Mouse (Mus musculus) midbrain, embryonic 16.5 days (tissue): Measurements from ENCODE around the gene Gm44502. TPM values are rescaled to one million over a fixed set of nuclear protein-coding genes. Genes with fewer than 3 reads are reported as not detected.
A peak's percentile ranks its signal among the peaks of the same experiment; 100 is the strongest.

ENCODE experiments used
- ATAC-seq: fragments of 200-750 bp; cut with Nextera tagmentation; 2 replicates; pipeline ENCODE4 v1.8.0; 2017; ENCODE audit warnings: moderate TSS enrichment
- H3K27ac ChIP-seq: fragments of 300-500 bp; sonication (generic); 2 replicates; pipeline ENCODE4 v1.5.1; 2014; ENCODE audit warnings: mild to moderate bottlenecking, low read length, mixed read lengths
- H3K27me3 ChIP-seq: fragments of 300-500 bp; sonication (generic); 2 replicates; pipeline ENCODE4 v1.6.1; 2014; ENCODE audit warnings: low read depth, low read length, mixed read lengths; ENCODE audit not compliant: control insufficient read depth, insufficient read depth
- H3K36me3 ChIP-seq: fragments of 300-500 bp; sonication (generic); 2 replicates; pipeline ENCODE4 v1.6.1; 2014; ENCODE audit warnings: mild to moderate bottlenecking, low read length, moderate library complexity, mixed read lengths; ENCODE audit not compliant: control insufficient read depth, insufficient read depth
- H3K4me1 ChIP-seq: fragments of 300-500 bp; sonication (generic); 2 replicates; pipeline ENCODE4 v1.6.1; 2014; ENCODE audit warnings: mild to moderate bottlenecking, low read length, mixed read lengths; ENCODE audit not compliant: control insufficient read depth, insufficient read depth
- H3K4me2 ChIP-seq: fragments of 300-500 bp; sonication (generic); 2 replicates; pipeline ENCODE4 v1.6.1; 2014; ENCODE audit warnings: mild to moderate bottlenecking, low read length, mixed read lengths
- H3K4me3 ChIP-seq: fragments of 300-500 bp; sonication (generic); 2 replicates; pipeline ENCODE4 v1.5.1; 2014; ENCODE audit warnings: low read depth, mild to moderate bottlenecking, low read length, moderate library complexity, mixed read lengths
- H3K9ac ChIP-seq: fragments of 300-500 bp; sonication (generic); 2 replicates; pipeline ENCODE4 v1.6.1; 2014; ENCODE audit warnings: low read depth, low read length, mixed read lengths
- H3K9me3 ChIP-seq: fragments of 300-500 bp; sonication (generic); replicated peaks from 2 replicates; pipeline ENCODE4 v1.6.1; 2014; ENCODE audit warnings: mild to moderate bottlenecking, low read length, mixed read lengths; ENCODE audit not compliant: control insufficient read depth, poor library complexity, severe bottlenecking
- WGBS: fragments of 180-500 bp; shearing (Covaris S2); extraction: QIAGEN DNeasy Blood & Tissue Kit; methylation state at CpG from one replicate; pipeline ENCODE4 v1.1.7; 2014; 5-methylcytosine and 5-hydroxymethylcytosine counted together
- polyA plus RNA-seq: library from polyadenylated mRNA; unstranded; fragments of >200 nt; fragmentation: Nextera tagmentation; extraction: Ambion mirVana; gene quantifications from 2 replicates; pipeline ENCODE4 v1.2.1, GENCODE M21; 2015

Gm44502 gene
- polyA plus RNA-seq, 1 experiment from 2014 or later = not detected

DNA sequence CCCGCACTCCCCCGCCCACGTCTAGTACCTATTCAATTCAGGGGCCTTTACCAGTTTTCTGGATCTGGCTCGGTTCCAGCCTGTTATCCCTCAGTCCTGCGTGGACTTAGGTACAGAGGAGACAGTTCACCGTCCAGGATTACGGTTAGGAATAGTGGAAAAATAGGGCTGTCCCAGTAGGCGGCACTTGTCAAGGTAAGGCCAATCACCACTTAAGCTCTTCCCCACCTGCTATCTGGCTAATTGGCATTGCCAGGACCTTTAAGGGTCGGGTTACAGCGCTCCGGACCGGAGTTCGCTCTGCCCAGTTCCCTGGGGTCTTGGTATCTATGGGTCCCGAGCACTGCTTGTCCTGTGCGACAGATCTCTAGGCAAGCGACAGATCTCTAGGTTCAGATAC lies 52.5 kb downstream of the Gm44502 start, which contains the start of gene Tymp:
Gene Tymp (minus strand): TSS at position 83 of the 400 bp plus-strand sequence.
- Histone ChIP-seq H3K36me3 (peaks cover 1% of the 10 kb centered on the region), H3K9me3 (no peaks in the 10 kb centered on the region), H3K4me3 (no peak within 1 kb of the TSS), H3K4me1 (peaks cover 24% of the 10 kb centered on the region), H3K27ac (no peak within 1 kb of the TSS), H3K27me3 (peaks cover 35% of the 10 kb centered on the region), H3K4me2 (no peak within 1 kb of the TSS), H3K9ac (no peak within 1 kb of the TSS)
- 20% methylated on average over 16 of the region's 16 CpGs for WGBS
- no peak for ATAC-seq

DNA sequence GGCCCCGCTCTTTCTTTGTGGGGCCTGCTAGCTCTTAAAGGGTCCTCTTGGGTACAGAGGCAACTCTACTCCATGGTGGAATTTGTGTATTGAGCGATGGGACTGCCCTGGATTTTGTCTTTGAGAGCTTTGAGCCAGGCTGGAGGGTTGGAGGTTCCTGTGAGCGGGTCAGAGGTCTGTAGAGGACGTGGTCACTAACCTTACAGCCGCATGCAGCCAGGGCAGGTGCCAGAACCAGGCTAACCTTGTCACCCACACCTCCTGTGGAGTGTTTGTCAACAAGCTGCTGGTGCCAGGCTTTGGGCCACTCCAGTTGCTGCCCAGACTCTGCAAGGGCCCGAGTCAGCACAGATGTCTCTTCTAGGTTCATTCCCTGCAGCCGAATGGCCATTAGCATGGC lies 53.5 kb downstream of the Gm44502 start:
- WGBS = 80% methylated on average over 7 of the region's 7 CpGs
- peaks cover 7% of the 10 kb centered on the region for H3K36me3 ChIP-seq
- H3K4me2 ChIP-seq = no peak overlapping the region
- H3K9me3 ChIP-seq = no peaks in the 10 kb centered on the region
- no peak overlapping the region for H3K27ac ChIP-seq
- H3K9ac ChIP-seq = no peak overlapping the region
- H3K4me1 ChIP-seq = peaks cover 24% of the 10 kb centered on the region
- H3K4me3 ChIP-seq = no peak overlapping the region
- H3K27me3 ChIP-seq = peaks cover 35% of the 10 kb centered on the region
- no peak for ATAC-seq

DNA sequence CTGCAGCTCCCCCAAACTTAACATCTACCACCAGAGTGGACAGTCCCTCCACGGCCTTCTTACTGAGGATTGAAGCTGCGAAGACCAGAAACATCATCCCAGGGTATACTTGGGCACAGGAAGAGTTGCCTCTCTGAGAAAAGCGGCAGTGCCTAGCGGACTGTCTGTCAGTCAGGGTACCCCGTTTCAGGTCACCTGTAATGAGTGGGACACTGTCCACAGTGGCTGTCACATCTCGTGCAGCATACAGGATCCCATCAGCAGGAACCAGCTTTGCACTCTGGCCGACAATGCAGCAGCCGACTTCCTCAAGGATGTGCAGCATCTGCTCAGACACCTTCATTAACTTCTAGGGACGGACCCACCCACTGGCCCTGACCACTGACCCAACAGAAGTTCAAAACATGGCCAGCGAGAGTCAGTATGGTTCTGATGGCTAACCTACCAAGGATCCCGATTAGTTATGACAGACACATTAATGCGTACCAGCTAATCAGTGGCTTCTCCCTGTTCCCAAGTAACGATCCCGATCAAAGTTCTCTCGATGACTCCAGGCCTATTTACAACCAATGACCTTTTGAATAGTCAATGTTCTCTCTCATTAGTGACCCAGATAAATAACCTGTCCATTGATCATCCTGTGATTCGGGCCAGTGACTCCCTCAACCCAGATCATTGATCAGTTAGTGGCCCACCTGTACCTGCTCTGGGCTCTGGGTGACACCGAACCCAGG lies 54.5 kb downstream of the Gm44502 start:
- H3K36me3 ChIP-seq = peaks cover 12% of the 10 kb centered on the region
- no peak overlapping the region for H3K4me2 ChIP-seq
- H3K9ac ChIP-seq = no peak overlapping the region
- no peaks in the 10 kb centered on the region for H3K9me3 ChIP-seq
- H3K27me3 ChIP-seq = peaks cover 35% of the 10 kb centered on the region
- H3K4me3 ChIP-seq = no peak overlapping the region
- no peak overlapping the region for H3K27ac ChIP-seq
- H3K4me1 ChIP-seq = peaks cover 24% of the 10 kb centered on the region
- WGBS = 92% methylated on average over 17 of the region's 17 CpGs
- ATAC-seq = no peak

DNA sequence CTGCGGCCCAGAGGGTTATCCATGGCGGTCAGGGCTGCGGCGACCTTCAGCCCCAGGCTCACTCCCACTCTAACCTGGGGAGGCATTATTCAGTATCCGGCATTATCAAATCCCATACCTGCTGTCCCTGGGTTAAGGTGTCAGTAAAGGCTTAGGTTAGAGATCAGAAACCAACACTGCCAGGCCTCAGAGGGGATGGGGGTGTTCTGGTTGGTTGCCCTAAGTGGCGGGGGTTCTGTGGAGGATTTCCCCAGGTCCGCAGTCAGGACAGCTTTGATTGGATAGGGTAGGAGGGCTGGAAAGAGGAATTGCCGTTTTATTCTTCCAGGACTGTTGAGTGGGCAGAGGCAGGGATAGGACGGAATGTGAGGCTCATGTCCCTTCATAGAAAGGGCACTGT lies 55.2 kb downstream of the Gm44502 start:
- peak overlapping the region; percentile 82 for H3K4me2 ChIP-seq
- 44% methylated on average over 9 of the region's 9 CpGs for whole genome bisulfite sequencing
- H3K4me1 ChIP-seq = peaks cover 23% of the 10 kb centered on the region
- peaks cover 16% of the 10 kb centered on the region for H3K36me3 ChIP-seq
- ATAC-seq = peak; percentile 12; the same call in 1 of the 2 replicates
- peak overlapping the region; percentile 72 for H3K4me3 ChIP-seq
- peaks cover 32% of the 10 kb centered on the region for H3K27me3 ChIP-seq
- peak overlapping the region; percentile 94 for H3K27ac ChIP-seq
- H3K9me3 ChIP-seq = no peaks in the 10 kb centered on the region
- H3K9ac ChIP-seq = peak overlapping the region; percentile 88

DNA sequence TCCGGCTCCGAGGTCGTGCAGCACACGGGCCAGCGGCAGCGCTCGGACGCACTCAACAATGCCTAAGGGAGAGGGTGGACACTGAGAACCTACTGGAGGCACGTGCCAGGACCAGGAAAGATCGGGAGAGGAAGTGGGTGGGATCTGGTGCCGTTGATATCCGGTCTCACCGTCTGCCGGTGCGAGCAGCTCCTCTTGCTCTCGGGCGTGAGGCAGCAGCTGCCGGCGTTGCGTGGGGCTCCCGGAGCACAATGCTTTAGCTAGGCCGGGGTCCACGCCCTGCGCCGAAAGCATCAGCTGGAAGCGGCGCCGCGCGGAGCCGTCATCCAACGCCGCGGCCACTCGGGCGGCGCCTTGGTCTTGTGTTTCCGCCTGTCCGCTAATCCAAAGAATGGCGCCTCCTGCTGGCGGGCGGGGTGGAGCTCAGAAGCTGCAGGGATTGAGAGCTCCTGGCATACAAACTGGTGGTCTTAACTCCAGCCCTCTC lies 55.7 kb downstream of the Gm44502 start, which contains the start of gene Sco2:
Gene Sco2 (minus strand): TSS at position 85 of the 487 bp plus-strand sequence.
- peak; percentile 88 for ATAC-seq
- peak within 1 kb of the TSS; percentile 88 for H3K9ac ChIP-seq

DNA sequence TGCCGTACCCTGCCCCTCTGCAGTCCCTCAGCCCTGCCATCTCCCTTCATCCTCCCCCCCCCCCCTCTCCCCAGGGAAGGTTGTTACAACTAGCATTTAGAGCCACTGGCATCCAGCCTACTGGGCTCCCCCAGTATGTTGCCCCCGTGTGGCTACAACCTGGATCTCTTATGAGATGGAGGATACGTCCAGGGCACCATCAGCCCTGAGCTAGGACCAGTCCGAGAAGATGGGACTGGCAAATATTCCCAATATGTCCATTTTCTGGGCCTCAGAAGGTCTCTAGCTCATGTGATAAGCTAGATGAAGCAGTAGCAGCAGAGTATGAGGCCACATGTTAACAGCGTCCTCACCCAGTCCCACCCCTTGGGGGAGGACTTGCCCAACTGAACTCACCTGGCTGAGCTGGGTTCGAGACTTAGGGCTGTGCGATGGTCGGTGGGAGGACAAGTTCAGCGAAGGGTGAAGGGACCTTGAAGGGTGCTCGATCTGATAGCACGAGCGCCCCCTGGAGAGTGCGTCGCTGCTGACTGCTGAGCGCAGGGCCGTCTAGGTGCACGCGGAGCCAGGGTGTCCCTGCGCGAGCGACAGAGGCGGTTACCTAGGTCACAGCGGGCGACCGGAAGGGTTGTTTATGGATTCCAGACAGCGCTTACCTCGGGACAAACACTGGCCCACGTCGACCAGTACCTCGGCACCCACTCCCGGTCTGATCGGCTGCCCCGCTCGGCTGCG lies 56.3 kb downstream of the Gm44502 start:
- Histone ChIP-seq H3K27me3 (peaks cover 24% of the 10 kb centered on the region), H3K4me1 (peaks cover 13% of the 10 kb centered on the region), H3K4me3 (peak overlapping the region; percentile 72), H3K4me2 (peak overlapping the region; percentile 82), H3K9me3 (no peaks in the 10 kb centered on the region), H3K27ac (peak overlapping the region; percentile 94), H3K36me3 (peaks cover 22% of the 10 kb centered on the region), H3K9ac (peak overlapping the region; percentile 88)
- peak; percentile 84 for ATAC-seq
- WGBS = 2% methylated on average over 35 of the region's 35 CpGs

More for the DNA sequence above, 55.7 kb downstream of the Gm44502 start, which contains the start of gene Sco2:
- Histone ChIP-seq H3K27me3 (peaks cover 28% of the 10 kb centered on the region), H3K9me3 (no peaks in the 10 kb centered on the region), H3K4me3 (peak within 1 kb of the TSS; percentile 72), H3K4me2 (peak within 1 kb of the TSS; percentile 82), H3K27ac (peak within 1 kb of the TSS; percentile 94), H3K4me1 (peaks cover 18% of the 10 kb centered on the region), H3K36me3 (peaks cover 18% of the 10 kb centered on the region)
- WGBS = under 1% methylated on average over 42 of the region's 42 CpGs

DNA sequence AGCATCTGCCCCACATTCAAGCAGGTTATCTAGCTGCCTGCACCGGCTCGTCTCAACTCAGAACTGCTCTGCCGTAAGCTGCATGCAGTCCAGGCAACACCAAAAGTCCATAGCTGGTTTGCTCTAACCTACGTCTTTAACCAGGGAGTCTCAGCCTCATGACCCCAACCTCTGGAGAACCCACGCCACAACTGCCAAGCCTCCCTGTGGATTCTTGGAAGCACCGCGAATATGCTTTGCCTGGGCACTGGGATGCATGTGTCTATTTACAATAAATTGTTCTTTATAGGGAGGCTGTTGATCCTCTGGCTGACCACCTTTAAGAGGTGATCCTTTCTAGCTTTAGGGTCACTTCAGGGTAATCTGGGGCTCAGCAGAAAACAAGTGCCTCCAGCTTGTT lies 57.0 kb downstream of the Gm44502 start:
- peaks cover 12% of the 10 kb centered on the region for H3K4me1 ChIP-seq
- H3K36me3 ChIP-seq = peaks cover 26% of the 10 kb centered on the region
- H3K27me3 ChIP-seq = peaks cover 17% of the 10 kb centered on the region
- 86% methylated on average over 7 of the region's 7 CpGs for WGBS
- peak overlapping the region; percentile 82 for H3K4me2 ChIP-seq
- ATAC-seq = no peak
- H3K9me3 ChIP-seq = no peaks in the 10 kb centered on the region
- H3K27ac ChIP-seq = no peak overlapping the region
- peak overlapping the region; percentile 72 for H3K4me3 ChIP-seq
- peak overlapping the region; percentile 88; the same call in 1 of the 2 replicates for H3K9ac ChIP-seq

DNA sequence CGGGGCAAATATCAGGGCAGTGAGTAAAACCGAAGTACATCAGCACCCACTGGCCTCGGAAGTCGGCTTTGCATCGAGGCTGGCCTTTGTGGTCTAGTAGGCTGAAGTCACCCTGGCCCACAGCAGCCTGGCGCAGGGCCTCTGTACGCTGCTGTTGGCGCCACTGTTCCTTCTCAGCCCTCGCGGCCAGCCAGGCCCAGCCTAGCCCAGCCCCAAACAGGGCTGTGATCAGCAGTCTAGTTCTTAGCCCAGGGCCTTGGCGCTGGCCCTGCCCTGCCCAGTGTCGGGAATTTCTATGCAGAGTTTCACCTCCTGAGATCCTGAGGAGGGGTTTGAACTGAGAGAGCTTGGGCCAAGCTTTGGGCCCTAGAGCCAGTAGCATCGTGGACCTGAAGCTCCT lies 57.4 kb downstream of the Gm44502 start:
- H3K4me1 ChIP-seq = peaks cover 12% of the 10 kb centered on the region
- no peak overlapping the region for H3K27ac ChIP-seq
- no peak for ATAC-seq
- no peak overlapping the region for H3K4me2 ChIP-seq
- H3K36me3 ChIP-seq = peaks cover 31% of the 10 kb centered on the region
- no peak overlapping the region for H3K4me3 ChIP-seq
- 85% methylated on average over 13 of the region's 13 CpGs for WGBS
- peaks cover 13% of the 10 kb centered on the region for H3K27me3 ChIP-seq
- no peak overlapping the region for H3K9ac ChIP-seq
- no peaks in the 10 kb centered on the region for H3K9me3 ChIP-seq
